Mouse (Mus musculus) kidney, postnatal 14 days (tissue): ENCODE results near the gene H2al2a.

Experiments
- DNase-seq: peaks from one replicate; pipeline ENCODE4 v3.0.0; 2022; ENCODE audit warnings: mixed read lengths

H2al2a gene

DNA sequence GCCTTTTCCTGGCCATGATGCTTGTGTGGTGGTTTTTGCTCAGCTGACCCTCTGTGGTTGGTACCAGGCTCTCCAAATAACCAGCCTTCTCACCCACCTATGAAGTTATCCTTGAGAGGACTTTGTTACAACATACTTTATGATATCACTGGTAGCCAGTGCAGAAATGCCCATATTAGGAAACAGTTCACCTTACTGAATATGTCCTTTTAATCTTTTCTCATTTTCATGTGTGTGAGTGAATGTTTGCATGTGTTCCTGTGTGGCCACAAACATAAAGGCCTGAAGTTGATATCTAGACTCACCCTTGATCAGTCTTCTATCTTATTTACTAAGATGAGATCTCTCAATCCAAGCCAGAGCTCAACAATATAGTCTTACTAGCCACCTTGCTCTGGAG is at the start of gene H2al2a:
Gene H2al2a, minus strand, starts transcription at position 101 of the 400 bp plus-strand sequence.
- no peak for DNase-seq

DNA sequence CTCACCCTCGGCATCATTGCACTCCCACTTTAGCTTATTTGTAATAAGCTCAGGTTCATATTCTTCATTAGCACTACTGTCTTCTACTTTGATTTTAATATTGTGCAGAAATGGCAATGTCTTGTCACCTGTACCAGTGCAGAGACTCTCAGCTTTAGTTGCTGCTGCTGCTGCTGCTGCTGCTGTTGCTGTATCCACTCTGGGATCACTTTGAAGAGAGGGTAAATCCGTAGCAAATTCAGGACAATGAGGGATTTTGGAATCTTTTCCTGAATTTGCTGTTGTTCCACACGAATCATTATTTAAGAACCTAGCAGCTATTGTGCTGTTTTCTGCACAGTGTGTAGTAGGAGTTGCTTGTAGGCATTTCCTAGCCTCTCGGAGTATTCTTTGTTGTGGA is 49.4 kb upstream of the H2al2a start:
- no peak for DNase-seq

DNA sequence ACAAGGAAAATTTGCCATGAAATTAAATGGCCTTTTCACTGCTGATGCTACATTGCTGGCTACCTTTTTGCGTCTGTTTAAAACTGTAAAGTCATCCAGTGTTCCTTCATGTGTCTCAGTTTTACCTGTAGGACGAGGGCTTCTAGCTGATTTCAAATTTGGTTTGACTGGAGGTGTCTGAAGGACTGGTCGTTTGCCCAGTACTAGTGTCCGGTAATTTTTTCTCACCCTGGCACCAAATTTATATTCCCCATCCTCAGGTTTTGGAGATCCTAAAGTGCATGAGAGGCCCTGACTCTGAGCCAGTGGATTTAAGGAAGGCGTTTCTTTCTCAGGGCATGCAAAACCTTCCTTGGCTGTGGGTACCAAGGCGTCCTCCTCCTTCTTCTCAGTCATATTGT is 49.0 kb upstream of the H2al2a start:
- no peak for DNase-seq

- no peak for DNase-seq
Observed at GRCm38 (mm10) chr2:18045143-18045780, 48.5 kb upstream of the H2al2a start.

GRCm38 (mm10) chr2:18041199-18041885 is 44.6 kb upstream of the H2al2a start:
- DNase-seq: peak; percentile 58

- no peak for DNase-seq
Observed at GRCm38 (mm10) chr2:18040347-18041160, 43.8 kb upstream of the H2al2a start.

GRCm38 (mm10) chr2:18039566-18040290 is 43.0 kb upstream of the H2al2a start:
- DNase-seq: no peak

- no peak for DNase-seq
Observed at GRCm38 (mm10) chr2:18038895-18039371, 42.2 kb upstream of the H2al2a start.

DNA sequence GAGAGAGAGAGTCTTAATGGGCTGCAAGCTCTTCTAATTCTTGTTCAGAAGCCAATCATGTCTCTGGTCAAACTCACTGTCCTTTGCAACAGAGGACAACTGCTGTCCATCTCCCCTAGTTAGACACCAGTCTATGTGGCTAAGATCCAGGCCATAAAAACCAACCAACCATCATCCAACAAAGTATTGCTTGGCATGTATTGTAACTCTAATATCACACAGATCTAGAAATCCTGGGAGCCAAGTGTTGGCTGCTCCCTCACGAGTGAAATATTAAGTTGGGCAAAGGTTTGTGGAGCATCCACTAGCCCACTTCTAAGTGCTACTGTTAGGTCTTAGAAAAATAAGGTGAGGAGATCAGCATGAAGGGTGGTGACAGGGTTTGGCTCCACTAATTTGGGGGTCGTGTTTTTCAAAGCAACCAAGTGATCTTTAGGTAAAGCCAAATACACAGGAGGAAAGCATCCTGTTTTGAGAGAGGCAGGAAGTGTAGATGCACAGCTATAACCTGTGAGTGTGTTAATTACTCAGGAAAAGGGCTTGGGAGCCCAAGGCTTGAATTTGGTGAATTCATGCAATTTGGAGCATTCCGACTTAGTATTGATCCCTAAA is 41.5 kb upstream of the H2al2a start:
- peak; percentile 34 for DNase-seq

DNA sequence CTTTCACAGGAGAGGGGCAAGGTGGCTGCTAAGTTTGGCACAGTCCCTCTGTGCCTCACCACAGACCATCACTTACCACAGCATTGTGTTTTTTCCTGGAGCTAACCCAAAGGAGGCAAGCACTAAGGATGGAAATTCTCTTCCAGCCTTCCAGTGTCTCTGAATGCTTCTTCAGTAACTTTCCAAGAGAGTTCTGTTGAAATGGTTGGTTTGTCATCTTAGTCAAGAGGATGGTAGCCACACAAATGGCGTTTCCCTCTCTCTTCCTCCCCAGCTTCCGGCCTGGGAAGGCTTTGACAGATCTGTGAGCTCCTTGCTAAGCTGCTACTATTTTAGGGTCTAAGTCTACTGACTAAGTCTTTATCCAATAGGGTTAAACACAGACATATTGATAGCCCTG is 40.7 kb upstream of the H2al2a start, which contains the start of gene A930004D18Rik:
Gene A930004D18Rik, minus strand, starts transcription at position 247 of the 400 bp plus-strand sequence.
- DNase-seq: no peak

DNA sequence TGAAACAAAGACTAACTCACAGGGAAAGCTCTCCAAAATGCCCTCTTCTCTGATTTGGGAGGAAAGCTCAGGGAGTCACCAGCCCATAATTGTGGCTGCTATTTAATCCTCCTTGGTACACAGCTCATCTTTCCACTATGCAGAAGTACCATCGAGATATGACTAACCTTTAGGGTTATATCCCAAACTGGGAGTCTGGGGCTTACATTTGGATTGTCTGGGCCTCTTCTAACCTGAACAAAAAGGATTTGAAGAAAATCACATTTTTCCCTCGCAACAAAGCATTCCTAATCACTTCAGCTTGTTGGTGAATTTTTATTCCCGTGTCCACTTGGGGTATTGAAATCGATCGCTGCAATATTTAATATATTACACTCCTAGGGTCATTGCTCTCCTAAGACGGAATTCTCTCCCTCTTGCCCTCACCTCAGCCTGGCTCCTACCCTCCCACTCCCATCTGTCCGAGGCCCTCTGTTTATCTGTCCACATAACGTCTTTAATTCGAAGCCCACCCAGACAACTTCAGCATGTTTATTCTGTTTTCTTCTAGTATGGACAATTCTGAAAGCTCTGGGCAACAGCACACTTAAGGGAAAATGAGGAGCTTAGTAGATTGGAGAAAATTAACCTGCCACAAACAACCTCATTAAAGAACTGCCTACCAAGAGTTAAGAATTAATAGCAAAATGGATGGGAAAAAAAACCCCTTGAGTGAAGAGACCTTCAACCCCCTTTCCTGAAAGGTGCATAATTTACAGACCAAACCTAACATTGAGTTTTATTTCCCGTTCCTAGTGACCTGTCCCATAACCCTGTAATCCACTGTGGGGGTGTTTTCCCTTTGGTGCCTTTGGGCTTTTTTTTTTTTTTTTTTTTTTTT is 37.9 kb upstream of the H2al2a start:
- DNase-seq: no peak

DNA sequence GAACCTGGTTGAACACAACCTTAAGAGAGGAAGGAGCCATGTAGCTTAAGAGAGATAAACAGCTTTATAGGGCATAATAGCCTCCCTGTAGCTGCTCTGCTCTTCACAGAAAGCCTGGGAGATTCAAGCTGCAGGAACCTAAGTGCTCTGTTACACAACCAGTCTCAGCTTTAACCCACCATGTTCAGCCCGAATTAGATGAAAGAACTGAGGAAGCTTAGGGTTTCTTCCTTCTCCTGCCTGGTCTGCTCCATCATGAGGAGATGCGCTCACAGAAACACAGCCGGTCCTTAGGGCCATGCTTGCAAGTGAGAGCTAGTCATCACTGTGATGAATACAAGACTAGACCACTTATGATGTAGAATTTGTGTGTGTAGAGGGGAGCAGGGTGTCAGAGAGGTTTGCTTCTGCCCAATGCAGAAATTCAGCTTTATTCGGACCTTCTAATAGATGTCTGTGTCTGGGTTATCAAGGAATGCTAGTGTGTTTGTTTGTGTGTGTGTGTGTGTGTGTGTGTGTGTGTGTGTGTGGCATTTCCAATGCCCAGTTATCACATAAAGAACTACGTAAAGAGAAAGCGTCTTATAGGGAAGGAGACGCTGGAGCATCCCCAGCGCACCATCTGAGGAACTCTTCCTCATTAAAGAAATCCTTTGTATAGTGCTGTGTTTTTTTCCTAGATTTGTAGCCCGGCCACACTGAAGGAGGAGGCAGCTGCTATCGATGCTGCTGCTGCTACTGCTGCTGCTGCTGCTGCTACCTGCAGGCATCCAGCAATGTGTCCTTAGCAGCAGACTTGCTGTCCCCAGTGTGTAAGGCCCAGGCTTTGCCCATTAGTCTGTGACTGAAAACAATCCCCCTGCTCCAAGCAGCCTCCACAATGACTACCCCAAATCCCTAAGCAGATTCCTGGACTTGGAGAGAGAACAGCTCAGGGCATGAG is 36.7 kb upstream of the H2al2a start:
- no peak for DNase-seq

- peak; percentile 54 for DNase-seq
Observed at GRCm38 (mm10) chr2:18032538-18032895, 35.8 kb upstream of the H2al2a start.

GRCm38 (mm10) chr2:18031831-18032537 is 35.2 kb upstream of the H2al2a start:
- peak; percentile 75 for DNase-seq

DNA sequence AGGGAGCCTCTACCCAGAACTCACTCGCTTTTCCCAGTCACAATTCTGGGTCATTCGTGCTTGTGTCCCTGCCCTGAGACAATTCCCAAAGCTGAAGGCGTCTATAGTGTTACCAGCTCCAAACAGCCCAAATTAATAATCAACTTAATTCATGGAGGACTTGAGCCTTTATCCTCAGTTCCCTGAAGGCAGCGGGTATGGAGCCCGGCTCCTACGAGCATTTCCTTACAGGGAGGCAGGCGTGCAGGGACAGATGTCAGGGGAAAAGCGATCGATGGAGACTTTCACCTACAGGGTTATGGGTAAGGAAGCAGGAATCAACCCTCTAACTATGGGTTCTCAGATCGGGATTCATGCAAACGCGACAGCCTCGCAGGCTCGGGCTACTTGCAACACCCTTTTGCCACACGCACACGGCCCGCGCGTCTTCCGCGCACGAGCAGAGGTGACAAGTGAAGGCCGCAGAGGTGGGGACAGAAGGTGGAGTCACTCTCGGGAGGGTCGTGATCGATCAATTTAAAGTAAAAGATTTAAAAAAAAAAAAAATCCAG is 34.6 kb upstream of the H2al2a start:
- DNase-seq: peak; percentile 63

DNA sequence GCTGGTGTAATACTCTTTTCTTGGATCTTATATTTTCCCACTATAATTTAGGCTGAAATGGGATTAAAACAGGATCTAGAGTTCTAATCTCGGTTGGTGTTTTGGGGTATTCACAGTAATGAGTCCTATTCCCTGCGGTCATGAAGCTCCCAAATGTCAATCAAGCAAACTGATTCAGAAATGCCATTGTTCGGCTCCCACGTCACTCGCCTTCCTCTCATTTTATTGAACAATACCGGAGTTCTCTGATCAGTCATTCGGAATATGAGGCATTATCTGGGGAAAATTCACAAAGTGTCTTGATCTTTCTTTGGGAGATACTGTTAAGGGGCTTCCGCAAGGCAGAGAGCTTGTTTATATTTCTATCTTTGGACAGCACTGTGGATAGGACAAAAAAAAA is 33.8 kb upstream of the H2al2a start:
- no peak for DNase-seq

- DNase-seq: no peak
Observed at GRCm38 (mm10) chr2:18029656-18030055, 32.9 kb upstream of the H2al2a start.

- DNase-seq: peak; percentile 97
Observed at GRCm38 (mm10) chr2:18028140-18029021, 31.6 kb upstream of the H2al2a start.
